Mouse (Mus musculus) adrenal gland (tissue): ENCODE data around the gene Taf10.

Experiments
- intact Hi-C: fragments of 180-260 bp; cut with DNase I; formaldehyde crosslinking; loops from one replicate; pipeline ENCODE4 v1.15.1; 2025

Gene Taf10

DNA sequence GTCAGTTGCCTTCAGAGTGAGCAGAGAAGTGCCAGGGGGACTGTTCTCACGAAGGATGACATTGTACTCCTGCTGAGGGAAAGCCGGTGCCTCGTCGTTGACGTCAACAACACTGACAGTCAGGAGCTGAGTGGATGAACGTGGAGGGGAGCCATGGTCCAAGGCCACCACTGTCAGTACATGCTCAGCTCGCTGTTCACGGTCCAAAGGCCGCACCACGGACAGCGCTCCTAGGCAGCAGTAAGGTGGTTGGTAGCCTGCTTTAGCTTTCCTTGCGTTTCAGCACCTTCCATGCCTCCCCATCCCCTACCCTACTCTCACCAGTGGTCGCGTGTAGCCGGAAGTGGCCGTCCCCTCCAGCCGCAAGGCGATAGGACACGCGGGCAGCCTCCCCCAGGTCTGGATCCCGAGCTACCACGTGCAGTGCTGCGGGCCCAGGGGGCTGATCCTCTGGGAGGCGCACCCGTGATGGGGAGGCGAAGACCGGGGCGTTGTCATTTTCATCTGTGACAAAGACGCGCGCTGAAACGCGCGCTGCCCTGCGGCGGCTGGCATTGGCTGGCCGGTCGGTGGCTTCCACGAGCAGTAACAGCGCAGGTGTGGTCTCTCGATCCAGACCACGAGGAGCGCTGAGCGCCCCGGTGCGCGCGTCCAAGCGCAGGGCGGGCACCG, 17.8 kb upstream of the Taf10 start:
- intact Hi-C loops, result no loop called here

DNA sequence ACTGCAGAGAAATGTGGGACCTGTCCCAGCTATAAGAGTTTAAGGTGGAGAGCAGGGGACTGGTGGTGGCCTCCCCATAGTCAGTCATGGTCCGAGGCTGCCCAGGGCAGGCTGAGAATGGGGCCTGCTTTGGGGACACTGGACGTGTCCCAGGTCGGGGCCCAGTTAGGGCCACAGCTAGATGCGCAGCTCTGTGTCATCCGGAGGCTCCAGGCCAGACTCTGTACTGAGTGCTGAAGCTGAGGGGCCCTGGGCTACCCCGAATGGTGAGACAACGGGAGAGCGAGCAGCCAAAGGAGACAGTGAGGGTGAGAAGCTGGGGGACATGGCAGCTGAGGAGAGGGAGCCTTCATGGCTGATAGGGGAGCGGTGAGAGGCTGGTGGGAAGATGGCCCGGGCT, 9.1 kb upstream of the Taf10 start:
- intact Hi-C loops, result no loop called here

- intact Hi-C loops, result no loop called here
Measured at GRCm38 (mm10) chr7:105752716-105753115, 8.6 kb upstream of the Taf10 start.

DNA sequence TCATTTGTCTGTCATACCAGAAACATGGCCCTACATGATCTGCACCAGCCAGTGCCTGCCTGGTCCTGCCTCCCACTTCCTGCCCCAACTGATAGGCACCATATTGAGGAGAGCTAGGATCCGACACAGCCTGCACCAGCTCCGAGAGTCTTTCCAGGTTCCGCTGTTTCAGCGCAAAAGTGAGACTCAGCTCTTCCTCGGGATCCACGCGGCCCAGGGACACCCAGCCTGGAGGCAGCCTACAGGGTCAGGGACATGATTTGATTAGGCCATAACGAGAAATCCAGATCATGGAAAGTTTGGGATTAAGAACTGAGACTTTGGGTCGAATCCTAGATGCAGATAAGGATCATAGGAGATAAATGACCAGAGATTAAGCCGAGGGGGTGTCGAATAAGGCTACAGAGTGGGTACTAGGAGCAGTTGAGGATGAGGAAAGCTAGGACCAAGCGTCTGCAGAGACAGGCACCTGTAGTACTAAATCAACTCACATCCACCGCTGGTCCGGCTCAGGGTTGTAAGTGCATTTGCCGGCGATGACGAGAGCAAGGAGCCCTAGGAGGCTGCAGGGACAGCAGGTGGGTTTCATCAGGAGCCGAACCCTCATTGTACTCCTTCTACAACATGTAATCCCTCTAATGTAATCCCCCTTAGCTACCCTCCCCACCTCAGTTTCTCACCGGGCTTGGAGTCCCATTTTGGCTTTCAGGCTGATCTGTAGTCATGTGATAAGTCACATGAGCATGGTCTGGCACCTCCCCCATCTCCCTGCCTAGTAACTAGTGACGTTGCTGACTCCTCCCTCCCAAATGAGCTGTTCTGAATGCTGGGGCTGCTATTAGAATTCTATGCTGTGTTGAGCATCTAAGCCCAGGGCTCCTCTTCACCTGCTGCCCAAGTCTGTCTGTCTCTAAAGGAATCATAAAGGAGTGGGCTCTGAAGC, 7.6 kb upstream of the Taf10 start, which contains the start of gene Tpp1:
Gene Tpp1 (minus strand): TSS at position 745 of the 943 bp plus-strand sequence.
- intact Hi-C loops, result no loop called here

- intact Hi-C loops, result no loop called here
Measured at GRCm38 (mm10) chr7:105747776-105748175, 3.6 kb upstream of the Taf10 start.

GRCm38 (mm10) chr7:105743246-105743925, 775 bp downstream of the Taf10 start:
- intact Hi-C loops, result loop anchor here (5.0 kb wide), 1 partner anchor 101 kb away; the partner anchor contains the start of genes Arfip2, Gm45799 and Timm10b

DNA sequence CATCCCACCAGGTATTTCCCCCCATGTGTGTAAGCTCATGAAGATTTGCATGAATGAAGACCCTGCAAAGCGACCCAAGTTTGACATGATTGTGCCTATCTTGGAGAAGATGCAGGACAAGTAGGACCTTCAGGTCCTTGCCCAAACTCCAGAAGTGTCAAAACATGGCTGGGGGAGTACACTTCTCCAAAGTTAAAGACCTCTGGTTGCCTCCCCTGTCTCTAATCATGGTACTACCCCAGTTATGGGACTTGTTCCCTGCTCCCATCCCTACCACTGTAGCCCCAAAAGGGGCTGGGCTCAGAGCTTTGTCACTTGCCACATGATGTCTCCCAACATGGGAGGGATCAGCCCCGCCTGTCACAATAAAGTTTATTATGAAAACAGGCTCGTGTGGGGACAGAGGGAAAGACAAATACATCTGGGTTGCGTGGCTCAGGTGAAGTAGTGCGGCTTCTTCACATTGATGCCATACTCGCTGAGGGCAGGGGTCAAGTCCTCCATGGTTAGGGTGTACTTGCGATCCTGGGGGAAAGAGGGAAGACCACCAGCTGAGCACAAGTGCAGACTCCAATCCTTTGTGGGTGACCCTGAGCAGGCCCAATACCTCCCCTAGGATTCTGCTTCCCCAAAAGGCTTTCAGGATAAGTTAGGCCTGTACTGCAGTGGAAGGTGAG, 1.5 kb downstream of the Taf10 start:
- intact Hi-C loops, result loop anchor here (5.0 kb wide), 1 partner anchor 100 kb away; the partner anchor contains the start of genes Arfip2, Gm45799 and Timm10b

- intact Hi-C loops, result loop anchor here (5.0 kb wide), 1 partner anchor 100 kb away; the partner anchor contains the start of genes Arfip2, Gm45799 and Timm10b
Measured at GRCm38 (mm10) chr7:105741978-105742377, 2.2 kb downstream of the Taf10 start.

DNA sequence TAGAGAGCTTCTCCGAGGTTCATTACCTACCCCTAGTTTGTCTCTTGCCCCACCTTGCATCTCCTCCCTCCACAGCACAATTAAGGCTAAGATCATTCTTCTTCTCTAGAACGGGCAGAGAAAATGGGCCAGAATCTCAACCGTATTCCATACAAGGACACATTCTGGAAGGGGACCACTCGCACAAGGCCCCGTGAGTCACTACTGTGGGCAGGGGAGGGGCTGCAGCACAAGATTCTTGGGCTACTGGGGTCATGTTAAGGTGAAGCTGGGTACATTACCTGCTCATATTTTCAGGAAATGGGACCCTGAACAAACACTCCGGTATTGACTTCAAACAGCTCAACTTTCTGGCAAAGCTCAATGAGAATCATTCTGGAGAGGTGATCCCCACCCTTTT, 3.3 kb downstream of the Taf10 start:
- intact Hi-C loops, result loop anchor here (5.0 kb wide), 1 partner anchor 99 kb away; the partner anchor contains the start of genes Arfip2, Gm45799 and Timm10b

DNA sequence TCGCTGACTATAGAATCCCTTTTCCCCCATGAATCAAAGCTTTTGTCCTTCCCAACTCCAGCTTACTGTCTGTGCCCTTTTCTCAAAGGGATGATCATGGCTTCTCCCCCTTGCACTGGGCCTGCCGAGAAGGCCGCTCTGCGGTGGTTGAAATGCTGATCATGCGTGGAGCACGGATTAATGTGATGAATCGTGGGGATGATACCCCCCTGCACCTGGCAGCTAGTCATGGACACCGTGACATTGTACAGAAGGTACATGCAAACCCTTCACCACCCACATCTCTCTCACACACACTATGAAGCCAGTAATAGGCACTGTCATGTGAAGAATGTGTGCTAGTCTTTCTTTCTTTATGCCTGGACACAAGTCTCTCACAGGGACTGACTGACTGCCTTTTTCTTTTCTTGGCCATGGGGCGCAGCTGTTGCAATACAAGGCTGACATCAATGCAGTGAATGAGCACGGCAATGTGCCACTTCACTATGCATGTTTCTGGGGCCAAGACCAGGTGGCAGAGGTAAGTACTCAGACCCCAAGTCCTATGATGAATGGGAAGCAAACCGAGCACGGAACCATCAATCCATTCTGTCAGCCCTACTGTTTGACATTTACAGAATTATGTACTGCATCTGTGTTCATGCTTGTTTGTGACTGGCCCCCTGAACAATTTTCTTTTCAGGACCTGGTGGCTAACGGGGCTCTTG, 3.9 kb downstream of the Taf10 start:
- intact Hi-C loops, result loop anchor here (5.0 kb wide), 1 partner anchor 98 kb away; the partner anchor contains the start of genes Arfip2, Gm45799 and Timm10b

GRCm38 (mm10) chr7:105738948-105739347, 5.2 kb downstream of the Taf10 start:
- intact Hi-C loops, result loop anchor here (10.0 kb wide), 1 partner anchor 184 kb away; the partner anchor contains the start of gene Smpd1

DNA sequence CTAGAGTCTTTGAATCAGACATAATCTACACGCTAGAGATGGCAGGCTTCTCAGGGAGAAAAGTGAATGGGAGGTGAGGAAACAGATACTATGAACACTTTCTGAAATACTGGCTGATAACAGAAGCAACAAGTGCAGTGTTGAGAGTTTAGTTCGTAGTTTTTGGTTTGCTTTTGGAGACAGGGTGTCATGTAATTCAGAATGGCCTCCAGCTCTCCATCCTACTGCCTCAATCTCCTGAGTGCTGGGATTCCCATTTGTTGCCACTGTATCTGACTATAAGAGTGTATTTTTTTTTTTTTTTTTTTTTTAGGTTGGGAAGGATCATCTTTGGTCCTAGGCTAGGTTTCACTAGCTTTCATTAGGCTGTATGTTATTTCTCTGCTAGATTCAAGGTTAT, 5.9 kb downstream of the Taf10 start:
- intact Hi-C loops, result loop anchor here (10.0 kb wide), 1 partner anchor 183 kb away; the partner anchor contains the start of gene Smpd1

DNA sequence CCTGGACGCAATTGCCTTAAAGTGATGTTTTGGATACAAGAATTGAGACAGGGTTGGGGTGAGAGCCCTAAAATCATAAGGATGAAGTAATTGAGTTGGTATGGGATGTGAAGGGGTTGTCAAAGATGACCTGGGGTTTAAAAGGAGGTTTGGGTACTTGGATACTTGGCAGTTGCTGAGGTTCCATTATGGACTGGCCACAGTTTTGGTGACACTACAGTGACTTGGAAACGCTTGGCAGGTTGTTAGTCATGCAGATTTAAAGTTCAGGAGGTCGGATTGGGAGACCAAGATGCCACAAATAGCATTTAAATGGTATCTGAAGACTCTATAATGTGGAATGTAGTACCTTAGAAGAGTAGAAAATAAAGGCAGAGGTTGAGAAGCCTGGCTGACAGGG, 6.5 kb downstream of the Taf10 start:
- intact Hi-C loops, result loop anchor here (2.0 to 10.0 kb wide), 2 partner anchors 73 to 183 kb away; partner anchors contain the start of genes Mrpl17 and Smpd1

DNA sequence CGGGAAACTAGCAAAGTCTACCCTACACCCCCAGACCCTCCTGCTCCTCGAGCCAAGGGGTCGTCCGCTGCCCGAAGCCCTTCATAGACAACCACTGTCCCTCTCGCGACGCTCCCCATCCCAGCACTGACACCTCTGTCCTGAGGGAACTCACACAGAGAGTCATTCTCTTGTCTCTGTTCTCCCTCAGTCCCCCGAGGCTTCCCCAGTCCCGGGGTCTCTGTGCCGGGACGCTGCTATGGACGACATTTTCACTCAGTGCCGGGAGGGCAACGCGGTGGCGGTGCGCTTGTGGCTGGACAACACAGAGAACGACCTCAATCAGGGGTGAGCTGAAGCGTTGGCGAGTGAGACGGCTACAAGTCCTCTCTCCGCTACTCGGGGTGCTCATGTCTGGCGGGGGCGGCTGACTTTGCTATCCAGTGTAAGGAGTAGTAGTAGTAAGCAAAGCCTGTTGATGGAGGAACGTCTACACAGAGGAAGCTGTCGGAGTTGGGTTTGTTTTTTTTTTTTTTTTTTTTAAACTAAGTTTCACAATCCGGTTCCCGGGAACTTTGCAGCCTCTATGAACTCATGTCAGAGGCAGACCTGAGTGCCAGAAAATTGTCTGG, 7.1 kb downstream of the Taf10 start, which contains the start of gene Rrp8:
Gene Rrp8 (minus strand): TSS at position 475 of the 611 bp plus-strand sequence.
- intact Hi-C loops, result loop anchor here (2.0 to 10.0 kb wide), 2 partner anchors 74 to 182 kb away; partner anchors contain the start of genes Mrpl17 and Smpd1

- intact Hi-C loops, result loop anchor here (2.0 to 10.0 kb wide), 2 partner anchors 74 to 182 kb away; partner anchors contain the start of genes Mrpl17 and Smpd1
Measured at GRCm38 (mm10) chr7:105736264-105736901, 7.8 kb downstream of the Taf10 start, which contains the start of gene Ilk. Gene Ilk, plus strand, starts transcription at chr7:105736592.

GRCm38 (mm10) chr7:105735464-105735863, 8.7 kb downstream of the Taf10 start:
- intact Hi-C loops, result loop anchor here (10.0 kb wide), 1 partner anchor 181 kb away; the partner anchor contains the start of gene Smpd1

- intact Hi-C loops, result loop anchor here (10.0 kb wide), 1 partner anchor 180 kb away; the partner anchor contains the start of gene Smpd1
Measured at GRCm38 (mm10) chr7:105734826-105735225, 9.3 kb downstream of the Taf10 start.

GRCm38 (mm10) chr7:105733836-105734235, 10.3 kb downstream of the Taf10 start:
- intact Hi-C loops, result loop anchor here (10.0 kb wide), 1 partner anchor 179 kb away; the partner anchor contains the start of gene Smpd1
